Mouse (Mus musculus) forebrain, embryonic 14.5 days (tissue): ENCODE results near the gene Ttc30a1. TPM values are rescaled to one million over a fixed set of nuclear protein-coding genes. Genes with fewer than 3 reads are reported as not detected.
A peak's percentile ranks its signal among the peaks of the same experiment; 100 is the strongest.
"Not testable (repeated sequence)": the region's sequence is repeated elsewhere in the genome, so short reads cannot be mapped to it uniquely, and the experiment has no call there.

Experiments used
- ATAC-seq: fragments of 200-750 bp; cut with Nextera tagmentation; 2 replicates; pipeline ENCODE4 v1.8.0; 2017; ENCODE audit warnings: mild to moderate bottlenecking, moderate library complexity
- DNase-seq: peaks from one replicate; pipeline ENCODE4 v3.0.0-alpha.2; 2015; ENCODE audit warnings: low spot score
- H3K27ac ChIP-seq: fragments of 300-500 bp; sonication (generic); 2 replicates; pipeline ENCODE4 v1.5.1; 2014; ENCODE audit warnings: low read depth, mild to moderate bottlenecking, control low read depth, low read length, moderate library complexity
- H3K27me3 ChIP-seq: fragments of 300-500 bp; sonication (generic); replicated peaks from 2 replicates; pipeline ENCODE4 v1.6.1; 2014; ENCODE audit warnings: low read length, control low read depth, mixed read lengths; ENCODE audit not compliant: control insufficient read depth, insufficient read depth
- H3K36me3 ChIP-seq: fragments of 300-500 bp; sonication (generic); 2 replicates; pipeline ENCODE4 v1.6.1; 2014; ENCODE audit warnings: low read length, control low read depth; ENCODE audit not compliant: control insufficient read depth, insufficient read depth
- H3K4me1 ChIP-seq: fragments of 300-500 bp; sonication (generic); 2 replicates; pipeline ENCODE4 v1.6.1; 2014; ENCODE audit warnings: antibody characterized with exemption, low read length, control low read depth; ENCODE audit not compliant: control insufficient read depth, insufficient read depth
- H3K4me2 ChIP-seq: fragments of 300-500 bp; sonication (generic); 2 replicates; pipeline ENCODE4 v1.6.1; 2014; ENCODE audit warnings: mild to moderate bottlenecking, control low read depth, low read length
- H3K4me3 ChIP-seq: fragments of 300-500 bp; sonication (generic); 2 replicates; pipeline ENCODE4 v1.5.1; 2014; ENCODE audit warnings: low read depth, low read length, control low read depth
- H3K9ac ChIP-seq: fragments of 300-500 bp; sonication (generic); 2 replicates; pipeline ENCODE4 v1.6.1; 2014; ENCODE audit warnings: mild to moderate bottlenecking, low read length, control low read depth, moderate library complexity
- H3K9me3 ChIP-seq: fragments of 300-500 bp; sonication (generic); replicated peaks from 2 replicates; pipeline ENCODE4 v1.6.1; 2016; ENCODE audit warnings: low read length, control low read depth, mixed read lengths; ENCODE audit not compliant: control insufficient read depth
- WGBS: fragments of 180-500 bp; shearing (Covaris S2); extraction: QIAGEN DNeasy Blood & Tissue Kit; methylation state at CpG from one replicate; pipeline ENCODE4 v1.1.7; 2014; 5-methylcytosine and 5-hydroxymethylcytosine counted together
- polyA plus RNA-seq: library from polyadenylated mRNA; unstranded; fragments of >200 nt; fragmentation: Nextera tagmentation; extraction: Ambion mirVana; gene quantifications from 2 replicates; pipeline ENCODE4 v1.2.1, GENCODE M21; 2014

Gene Ttc30a1
- polyA plus RNA-seq = 8.8 and 10.4 TPM in 2 replicates

GRCm38 (mm10) chr2:75981440-75982081 is at the start of gene Ttc30a1:
Ttc30a1 (minus strand) TSS chr2:75981967.
- 3% methylated on average over 30 of the region's 34 CpGs for WGBS
- Histone ChIP-seq H3K9ac (peak within 1 kb of the TSS; percentile 47; the same call in 1 of the 2 replicates), H3K4me2 (peak within 1 kb of the TSS; percentile 61), H3K4me3 (peak within 1 kb of the TSS; percentile 34)
- not testable (repeated sequence) for H3K27me3 ChIP-seq, H3K4me1 ChIP-seq, H3K9me3 ChIP-seq, H3K36me3 ChIP-seq, H3K27ac ChIP-seq
- ATAC-seq = peak; percentile 76
- DNase-seq = peak; percentile 96

- peak overlapping the region; percentile 37 for H3K4me2 ChIP-seq
- no peak overlapping the region for H3K4me3 ChIP-seq
- H3K9me3 ChIP-seq = no peaks in the 10 kb centered on the region
- 22% methylated on average over 8 of the region's 8 CpGs for WGBS
- ATAC-seq (peak; percentile 72), DNase-seq (peak; percentile 73)
- H3K9ac ChIP-seq = peak overlapping the region; percentile 56; the same call in 1 of the 2 replicates
- H3K27ac ChIP-seq = peak overlapping the region; percentile 75
- no peaks in the 10 kb centered on the region for H3K36me3 ChIP-seq
- H3K27me3 ChIP-seq = 0 out of 2 replicates have a peak, but pooled peaks cover 3% of the 10 kb centered on the region
- H3K4me1 ChIP-seq = peaks cover 24% of the 10 kb centered on the region
Measured at GRCm38 (mm10) chr2:76030080-76030479, 48.3 kb upstream of the Ttc30a1 start.

- 23% methylated on average over 20 of the region's 20 CpGs for WGBS
- peaks cover 24% of the 10 kb centered on the region for H3K4me1 ChIP-seq
- H3K4me3 ChIP-seq = no peak overlapping the region
- DNase-seq = peak; percentile 76
- peak overlapping the region; percentile 37 for H3K4me2 ChIP-seq
- no peaks in the 10 kb centered on the region for H3K9me3 ChIP-seq
- 0 out of 2 replicates have a peak, but pooled peaks cover 3% of the 10 kb centered on the region for H3K27me3 ChIP-seq
- peak overlapping the region; percentile 75 for H3K27ac ChIP-seq
- no peaks in the 10 kb centered on the region for H3K36me3 ChIP-seq
- peak; percentile 87 for ATAC-seq
- peak overlapping the region; percentile 56 for H3K9ac ChIP-seq
Measured at GRCm38 (mm10) chr2:76029081-76029901, 47.5 kb upstream of the Ttc30a1 start.

GRCm38 (mm10) chr2:76016890-76017289 is 35.1 kb upstream of the Ttc30a1 start:
- H3K9ac ChIP-seq = no peak overlapping the region
- 0 out of 2 replicates have a peak overlapping the region, but pooled peaks have one; percentile 10 for H3K4me2 ChIP-seq
- H3K27me3 ChIP-seq = no peaks in the 10 kb centered on the region
- DNase-seq = peak; percentile 86
- ATAC-seq = peak; percentile 83
- H3K4me3 ChIP-seq = no peak overlapping the region
- H3K36me3 ChIP-seq = no peaks in the 10 kb centered on the region
- peaks cover 5% of the 10 kb centered on the region for H3K4me1 ChIP-seq
- under 1% methylated on average over 7 of the region's 7 CpGs for WGBS
- H3K27ac ChIP-seq = no peak overlapping the region
- H3K9me3 ChIP-seq = no peaks in the 10 kb centered on the region

GRCm38 (mm10) chr2:76016136-76016535 is 34.4 kb upstream of the Ttc30a1 start:
- WGBS = 81% methylated on average over 8 of the region's 8 CpGs
- no peak for ATAC-seq
- H3K27me3 ChIP-seq = no peaks in the 10 kb centered on the region

GRCm38 (mm10) chr2:76015460-76015859 is 33.7 kb upstream of the Ttc30a1 start:
- Histone ChIP-seq H3K27ac (no peak overlapping the region), H3K36me3 (no peaks in the 10 kb centered on the region), H3K4me1 (peaks cover 5% of the 10 kb centered on the region), H3K4me2 (no peak overlapping the region), H3K4me3 (no peak overlapping the region), H3K27me3 (no peaks in the 10 kb centered on the region), H3K9me3 (no peaks in the 10 kb centered on the region), H3K9ac (no peak overlapping the region)
- WGBS = 92% methylated on average over 7 of the region's 7 CpGs
- ATAC-seq (no peak), DNase-seq (no peak)

More at GRCm38 (mm10) chr2:76016136-76016535, 34.4 kb upstream of the Ttc30a1 start:
- Histone ChIP-seq H3K4me1 (peaks cover 5% of the 10 kb centered on the region), H3K9me3 (no peaks in the 10 kb centered on the region), H3K4me3 (no peak overlapping the region), H3K36me3 (no peaks in the 10 kb centered on the region), H3K9ac (no peak overlapping the region), H3K27ac (no peak overlapping the region), H3K4me2 (no peak overlapping the region)
- no peak for DNase-seq

- Histone ChIP-seq H3K27ac (no peak overlapping the region), H3K9me3 (no peaks in the 10 kb centered on the region), H3K4me1 (peaks cover 5% of the 10 kb centered on the region), H3K9ac (no peak overlapping the region), H3K4me2 (no peak overlapping the region), H3K4me3 (no peak overlapping the region), H3K27me3 (no peaks in the 10 kb centered on the region), H3K36me3 (no peaks in the 10 kb centered on the region)
- DNase-seq (no peak), ATAC-seq (no peak)
- 95% methylated on average over 3 of the region's 3 CpGs for WGBS
Measured at GRCm38 (mm10) chr2:76014659-76015058, 32.9 kb upstream of the Ttc30a1 start.

GRCm38 (mm10) chr2:76006194-76006593 is 24.4 kb upstream of the Ttc30a1 start:
- H3K27ac ChIP-seq = no peak overlapping the region
- H3K27me3 ChIP-seq = no peaks in the 10 kb centered on the region
- 24% methylated on average over 4 of the region's 4 CpGs for WGBS
- no peaks in the 10 kb centered on the region for H3K9me3 ChIP-seq
- H3K36me3 ChIP-seq = no peaks in the 10 kb centered on the region
- H3K4me2 ChIP-seq = no peak overlapping the region
- no peak overlapping the region for H3K4me3 ChIP-seq
- no peak for DNase-seq
- no peak for ATAC-seq
- H3K4me1 ChIP-seq = no peaks in the 10 kb centered on the region
- no peak overlapping the region for H3K9ac ChIP-seq
